Mouse (Mus musculus) embryonic fibroblast, embryonic 13.5 days (primary cell): ENCODE results near the gene Ppp1r16b.

Experiments used
- CTCF ChIP-seq: IDR thresholded peaks from 2 replicates; pipeline ENCODE4 v1.5.1; 2011; ENCODE audit warnings: mild to moderate bottlenecking, control low read depth, low read length, moderate library complexity, borderline replicate concordance; ENCODE audit not compliant: insufficient read depth
- POLR2A ChIP-seq: IDR thresholded peaks from 2 replicates; pipeline ENCODE4 v1.6.1; 2011; ENCODE audit warnings: low read depth, mild to moderate bottlenecking, control low read depth, low read length, moderate library complexity

GRCm38 (mm10) chr2:158723806-158724205, 58.6 kb downstream of the Ppp1r16b start:
- no peak for TF ChIP-seq CTCF
- no peak for TF ChIP-seq POLR2A
